Mouse (Mus musculus) T-helper 2 cell (primary cell): ENCODE results near the gene Patj.
"Not testable (repeated sequence)": the region's sequence is repeated elsewhere in the genome, so short reads cannot be mapped to it uniquely, and the experiment has no call there.

Experiments
- in situ Hi-C: fragments of 300-600 bp; cut with MboI, MseI; formaldehyde crosslinking; loops from one replicate; pipeline ENCODE4 v1.15.1; 2025; ENCODE audit warnings: high pct_unique_total_duplicates

Patj gene

GRCm38 (mm10) chr4:98566741-98567140, 171.2 kb downstream of the Patj start:
- in situ Hi-C loops: no loop called here

DNA sequence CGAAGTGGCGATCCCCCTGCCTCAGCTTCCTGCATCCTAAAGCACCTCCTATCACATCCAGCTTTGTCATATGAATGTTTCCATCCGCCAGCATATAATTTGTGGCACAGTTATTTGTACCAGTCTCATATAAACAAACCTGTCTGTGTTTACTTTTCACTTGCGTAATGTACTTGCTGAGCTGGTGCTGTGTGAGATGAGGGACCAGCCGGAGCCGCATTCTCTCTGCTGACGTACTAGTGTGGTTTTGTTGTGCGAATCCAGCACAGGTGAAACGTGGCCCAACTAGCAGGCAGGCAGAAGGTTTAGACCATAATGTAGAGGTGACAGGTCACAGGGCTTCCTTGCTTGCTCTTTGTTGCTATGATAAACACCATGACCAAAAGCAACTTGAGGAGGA, 171.9 kb downstream of the Patj start:
- in situ Hi-C loops: no loop called here

DNA sequence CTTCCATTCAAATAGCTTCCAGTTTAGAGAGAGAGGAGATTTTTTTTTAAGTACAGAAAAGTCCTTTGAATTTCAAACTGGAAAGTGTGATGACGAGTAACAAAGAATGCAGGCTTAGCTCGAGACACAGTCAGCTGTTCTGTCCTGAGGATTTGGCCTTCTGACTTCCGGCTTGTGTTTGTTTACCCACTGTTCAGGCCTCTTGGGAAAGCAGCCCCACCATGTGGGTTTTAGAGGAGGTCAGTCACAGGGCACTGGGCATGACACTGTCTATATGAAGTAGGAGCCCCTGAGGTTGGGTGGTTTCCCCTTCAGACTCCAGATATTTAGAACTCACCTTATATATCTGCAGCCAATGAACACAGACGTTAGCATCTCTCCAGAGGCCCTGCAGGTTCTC, 174.3 kb downstream of the Patj start:
- in situ Hi-C loops: no loop called here

- in situ Hi-C loops: loop anchor here (25.0 kb wide), 1 partner anchor 285 kb away; no protein-coding TSS in a partner anchor
Measured at GRCm38 (mm10) chr4:98577275-98577674, 181.7 kb downstream of the Patj start.

- in situ Hi-C loops: loop anchor here (25.0 kb wide), 1 partner anchor 284 kb away; no protein-coding TSS in a partner anchor
Measured at GRCm38 (mm10) chr4:98577957-98578541, 182.5 kb downstream of the Patj start.

DNA sequence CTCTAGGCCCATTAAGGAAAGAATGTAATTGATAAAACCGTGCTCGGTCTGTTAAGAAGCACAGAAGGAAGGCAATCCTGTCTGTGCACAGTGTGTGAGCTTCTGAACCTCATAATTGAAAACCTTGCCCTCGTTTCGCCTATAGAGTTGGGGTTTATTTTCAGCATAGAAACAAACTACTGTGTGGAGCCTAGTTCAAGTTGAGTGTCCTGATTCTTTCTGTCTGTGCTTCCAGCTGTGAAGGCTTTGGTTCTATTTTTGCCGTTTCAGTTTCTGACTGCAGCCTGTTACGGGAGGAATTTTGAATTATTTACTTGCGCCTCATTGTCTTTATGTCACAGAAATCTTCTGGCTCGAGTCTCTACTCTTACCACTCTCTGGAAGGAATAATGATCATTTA, 185.9 kb downstream of the Patj start:
- in situ Hi-C loops: loop anchor here (25.0 kb wide), 1 partner anchor 281 kb away; no protein-coding TSS in a partner anchor

DNA sequence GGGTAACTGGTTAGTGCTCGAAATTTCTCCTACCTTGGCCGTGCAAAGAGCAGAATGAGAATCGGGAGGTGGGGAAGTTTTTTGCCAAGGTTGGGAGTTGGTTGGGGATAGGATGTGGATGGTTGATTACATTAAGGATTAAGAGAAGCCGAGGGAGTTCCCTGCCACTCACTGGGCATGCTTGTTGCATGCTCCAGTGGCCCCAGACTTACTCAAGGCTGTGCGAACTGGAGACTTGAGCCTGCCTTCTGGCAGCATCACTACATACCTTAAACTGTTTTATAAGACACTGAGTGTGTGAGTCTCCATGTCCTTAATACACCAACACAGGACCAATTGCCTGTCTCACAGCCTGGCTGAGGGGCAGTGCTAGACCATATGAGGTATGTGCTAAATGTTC, 188.4 kb downstream of the Patj start:
- in situ Hi-C loops: loop anchor here (25.0 kb wide), 1 partner anchor 278 kb away; no protein-coding TSS in a partner anchor

DNA sequence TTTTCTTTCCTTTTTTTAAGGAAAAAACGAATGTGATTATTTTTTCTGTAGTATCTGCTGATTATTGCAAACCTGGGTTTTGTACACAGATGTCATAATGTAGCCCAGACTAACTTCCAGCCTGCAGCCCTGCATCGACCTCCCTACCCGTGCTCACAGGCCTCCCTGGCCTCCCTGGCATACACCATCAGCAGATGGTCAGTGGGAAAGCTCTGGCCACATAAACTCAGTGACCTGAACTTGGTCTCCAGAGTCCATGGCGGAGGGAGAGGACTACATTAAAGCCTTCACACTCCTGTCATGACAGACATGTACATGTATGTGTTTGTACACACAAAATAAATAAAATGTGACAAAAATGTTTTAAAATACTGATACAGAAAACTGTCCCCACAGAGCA, 190.7 kb downstream of the Patj start:
- in situ Hi-C loops: loop anchor here (25.0 kb wide), 1 partner anchor 276 kb away; no protein-coding TSS in a partner anchor

- in situ Hi-C loops: loop anchor here (25.0 kb wide), 1 partner anchor 275 kb away; no protein-coding TSS in a partner anchor
Measured at GRCm38 (mm10) chr4:98587686-98588085, 192.1 kb downstream of the Patj start.

DNA sequence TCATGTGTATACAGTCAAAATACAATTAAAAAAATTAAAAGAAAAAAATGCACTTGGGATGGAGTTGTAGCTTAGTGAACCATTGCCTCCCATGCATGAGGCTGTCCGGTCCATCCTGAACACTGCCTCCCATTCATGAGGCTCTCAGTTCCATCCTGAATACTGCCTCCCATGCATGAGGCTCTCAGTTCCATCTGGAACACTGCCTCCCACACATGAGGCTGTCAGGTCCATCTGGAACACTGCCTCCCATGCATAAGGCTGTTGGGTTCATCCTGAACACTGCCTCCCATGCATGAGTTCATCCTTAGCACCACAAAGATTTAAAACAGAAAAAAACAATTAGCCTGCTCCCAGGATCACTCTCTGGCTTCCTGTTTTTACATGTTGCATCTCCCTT, 198.4 kb downstream of the Patj start:
- in situ Hi-C loops: loop anchor here (25.0 kb wide), 1 partner anchor 268 kb away; no protein-coding TSS in a partner anchor

DNA sequence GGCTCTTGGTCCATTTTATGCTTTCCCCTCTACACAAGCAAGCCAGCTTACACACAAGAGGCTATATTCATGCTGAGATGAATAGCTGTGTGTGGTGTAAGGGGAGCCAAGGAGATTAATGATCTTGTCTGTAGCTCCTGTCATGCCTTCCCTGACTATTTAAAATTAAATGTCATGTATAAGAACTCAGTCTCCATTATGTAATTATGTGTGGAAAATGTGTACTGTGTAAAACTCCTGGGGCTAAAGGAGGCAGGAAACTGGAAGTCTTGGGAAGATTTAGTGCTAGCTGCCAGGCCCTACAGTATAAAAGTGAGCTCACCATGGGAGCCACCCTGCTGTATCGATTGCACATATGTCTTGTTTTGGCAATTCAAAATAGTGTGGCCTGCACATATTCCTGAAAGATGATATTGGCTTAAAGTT, 203.0 kb downstream of the Patj start:
- in situ Hi-C loops: loop anchor here (25.0 kb wide), 1 partner anchor 264 kb away; no protein-coding TSS in a partner anchor

GRCm38 (mm10) chr4:98599358-98599757, 203.8 kb downstream of the Patj start:
- in situ Hi-C loops: loop anchor here (25.0 kb wide), 1 partner anchor 263 kb away; no protein-coding TSS in a partner anchor

DNA sequence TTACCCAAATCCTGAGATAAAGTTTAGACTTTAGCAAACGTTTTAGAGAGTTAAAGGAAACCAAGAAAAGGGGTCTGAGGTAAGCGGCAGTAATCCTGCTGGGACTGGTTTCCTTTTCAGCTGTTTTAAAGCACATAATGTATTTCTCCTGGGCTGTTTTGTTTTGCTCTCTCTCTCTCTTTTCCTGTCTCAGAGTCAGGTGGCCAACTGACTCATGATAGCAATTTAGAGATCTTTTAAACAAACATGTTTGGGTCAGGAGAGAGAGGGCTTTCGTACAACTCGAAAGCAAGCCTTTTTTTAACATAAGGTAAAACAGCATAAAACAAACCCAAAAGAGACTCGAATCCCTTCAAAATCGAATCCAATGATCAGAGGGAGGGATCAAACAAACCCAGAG, 207.5 kb downstream of the Patj start:
- in situ Hi-C loops: no loop called here

- in situ Hi-C loops: no loop called here
Measured at GRCm38 (mm10) chr4:98610501-98610900, 214.9 kb downstream of the Patj start.

DNA sequence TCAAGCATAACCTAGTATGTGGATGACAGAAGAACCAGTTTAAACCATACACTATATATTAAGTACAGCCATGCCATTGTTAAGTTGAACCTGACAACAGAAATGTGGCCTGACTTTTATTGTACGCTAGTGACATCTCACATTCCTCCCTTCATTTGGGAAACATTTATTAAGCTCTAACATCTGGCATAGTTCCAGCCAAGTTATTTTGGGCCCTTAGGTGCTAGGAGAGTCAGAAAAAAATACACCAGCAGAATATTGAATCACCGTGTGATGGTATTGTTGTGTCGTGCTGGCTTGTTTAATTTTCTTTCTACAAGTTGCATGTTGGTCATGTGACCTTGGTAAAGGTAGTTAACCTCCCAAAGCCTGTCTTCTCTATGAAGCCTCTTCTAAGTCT, 218.8 kb downstream of the Patj start:
- in situ Hi-C loops: no loop called here

DNA sequence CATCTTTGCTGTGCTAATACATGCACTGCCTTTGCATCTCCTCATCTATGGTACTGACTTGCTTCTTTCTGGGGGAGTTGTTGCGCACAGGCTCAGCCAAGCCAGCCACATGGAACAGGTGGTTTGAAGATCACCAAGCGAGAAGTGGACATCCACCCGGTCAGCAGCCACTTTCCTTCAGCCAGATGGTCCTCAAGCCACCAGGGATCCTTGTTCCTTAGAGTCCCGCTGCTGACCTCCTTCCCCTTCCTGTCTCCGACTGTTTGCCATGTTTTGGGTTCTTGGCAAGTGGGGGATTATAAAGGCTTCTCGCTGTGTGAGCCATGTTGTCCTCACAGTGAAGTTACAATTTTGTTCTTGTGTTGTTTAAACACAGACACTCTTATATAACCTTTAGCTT, 223.6 kb downstream of the Patj start:
- in situ Hi-C loops: loop anchor here (5.0 kb wide), 1 partner anchor 78 kb away; no protein-coding TSS in a partner anchor

- in situ Hi-C loops: no loop called here
Measured at GRCm38 (mm10) chr4:98620986-98621784, 225.6 kb downstream of the Patj start.

- in situ Hi-C loops: no loop called here
Measured at GRCm38 (mm10) chr4:98622180-98622579, 226.6 kb downstream of the Patj start.

GRCm38 (mm10) chr4:98622996-98623673, 227.6 kb downstream of the Patj start:
- in situ Hi-C loops: no loop called here

DNA sequence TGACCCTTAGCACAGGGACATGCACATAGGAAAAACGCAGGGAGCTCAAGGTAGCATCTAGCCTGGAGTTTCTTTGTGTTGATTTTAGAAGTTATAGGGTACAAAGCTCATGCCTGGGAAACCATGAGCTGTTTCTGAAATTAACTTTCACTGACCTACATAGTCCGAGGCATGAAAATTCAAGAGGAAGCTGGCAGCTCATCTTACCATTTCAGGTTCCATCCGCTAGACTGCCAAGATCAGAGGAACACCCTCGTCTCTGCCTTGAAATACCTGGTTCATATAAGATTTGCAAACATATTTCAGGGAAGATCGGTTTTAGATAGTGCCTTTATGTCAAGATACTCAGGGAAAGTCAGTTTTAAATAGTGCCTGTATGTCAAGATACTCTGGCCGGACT, 232.7 kb downstream of the Patj start:
- in situ Hi-C loops: no loop called here

DNA sequence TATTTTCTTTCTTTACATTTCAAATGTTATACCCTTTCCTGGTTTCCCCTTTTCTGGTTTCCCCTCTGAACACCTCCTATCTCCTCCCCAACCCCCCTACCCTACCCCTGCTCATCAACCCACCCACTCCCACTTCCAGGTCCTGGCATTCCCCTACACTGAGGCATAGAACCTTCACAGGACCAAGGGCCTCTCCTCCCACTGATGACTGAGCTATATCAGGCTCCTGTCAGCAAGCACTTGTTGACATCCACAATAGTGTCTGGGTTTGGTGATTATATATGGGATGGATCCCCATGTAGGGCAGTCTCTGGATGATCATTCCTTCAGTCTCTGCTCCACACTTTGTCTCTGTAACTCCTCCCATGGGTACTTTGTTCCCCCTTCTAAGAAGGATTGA, 233.6 kb downstream of the Patj start:
- in situ Hi-C loops: not testable (repeated sequence)
